ENCODE assay signal across 20 mouse cellular contexts in the genomic region with DNA sequence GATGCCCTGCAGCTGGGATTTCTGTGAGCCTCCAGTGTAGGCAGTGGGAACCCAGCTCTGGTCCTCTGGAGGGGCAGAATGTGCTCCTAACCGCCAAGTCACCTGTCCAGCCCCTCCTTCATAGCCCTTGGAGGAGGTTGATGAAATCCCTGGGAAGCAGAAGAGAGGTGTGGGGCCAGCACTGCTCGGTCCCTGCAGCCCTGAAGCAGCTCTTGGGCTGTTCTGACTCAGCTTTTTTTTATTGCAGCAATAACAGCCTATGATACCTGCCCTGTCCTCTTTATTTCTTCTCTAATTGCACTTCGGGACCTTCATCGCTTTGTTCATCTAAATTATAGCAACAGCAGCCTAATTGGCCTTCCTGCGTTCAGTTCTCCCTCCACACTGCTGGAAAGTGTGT. TPM values are rescaled to one million over a fixed set of nuclear protein-coding genes. Genes with fewer than 3 reads are reported as not detected.
DNase-seq lines count a peak whose midpoint lies in the region; ATAC-seq and TF ChIP-seq lines count a peak whose summit lies in the region.
"Had no signal": no experiment of that assay in that cellular context is flagged by ENCODE, and none has a peak within 500 bp of the region (broad histone marks: within the 10 kb centered on the region; RNA-seq: fewer than 3 reads in every experiment).

No protein-coding gene starts in this region.

- WGBS in hindbrain, embryonic 15.5 days, result 73% methylated on average over 5 of the region's 5 CpGs
- WGBS in hindbrain, embryonic 10.5 days, result 81% methylated on average over 5 of the region's 5 CpGs
- 60% methylated on average over 5 of the region's 5 CpGs for WGBS in hindbrain, postnatal 0 days
- 56% methylated on average over 5 of the region's 5 CpGs for WGBS in limb, embryonic 10.5 days
- whole genome bisulfite sequencing in midbrain, embryonic 16.5 days, result 77% methylated on average over 5 of the region's 5 CpGs

- TF ChIP-seq CTCF in hindbrain, postnatal 0 days (IDR thresholded peaks at IDR 0.05; ENCODE audit: low read depth), result no peak

- no peak overlapping the region for H3K4me2 ChIP-seq in hindbrain, embryonic 15.5 days
- H3K4me2 ChIP-seq in hindbrain, postnatal 0 days (ENCODE audit: low read depth, low read length), result no peak overlapping the region
- H3K4me2 ChIP-seq in midbrain, embryonic 16.5 days (ENCODE audit: low read length), result no peak overlapping the region
- H3K4me2 ChIP-seq: embryonic facial prominence, embryonic 12.5 days; forebrain, embryonic 12.5 days had no signal

- H3K27ac ChIP-seq in hindbrain, embryonic 15.5 days (replicated peaks), result no peak overlapping the region
- no peak overlapping the region for H3K27ac ChIP-seq in hindbrain, embryonic 10.5 days
- H3K27ac ChIP-seq in hindbrain, postnatal 0 days, result no peak overlapping the region
- H3K27ac ChIP-seq in limb, embryonic 10.5 days, result no peak overlapping the region
- H3K27ac ChIP-seq in midbrain, embryonic 16.5 days (ENCODE audit: low read length), result no peak overlapping the region
- H3K27ac ChIP-seq: embryonic facial prominence, embryonic 12.5 days; forebrain, embryonic 12.5 days had no signal

- no peaks in the 10 kb centered on the region for H3K27me3 ChIP-seq in hindbrain, embryonic 15.5 days
- H3K27me3 ChIP-seq in hindbrain, embryonic 10.5 days (ENCODE audit: insufficient read depth, poor library complexity, severe bottlenecking), result no peaks in the 10 kb centered on the region
- no peaks in the 10 kb centered on the region for H3K27me3 ChIP-seq in hindbrain, postnatal 0 days (ENCODE audit: insufficient read depth, low read length)
- no peaks in the 10 kb centered on the region for H3K27me3 ChIP-seq in limb, embryonic 10.5 days (ENCODE audit: low read depth, poor library complexity, severe bottlenecking)
- no peaks in the 10 kb centered on the region for H3K27me3 ChIP-seq in midbrain, embryonic 16.5 days (ENCODE audit: control insufficient read depth, insufficient read depth, low read depth, low read length)
- H3K27me3 ChIP-seq: embryonic facial prominence, embryonic 12.5 days; forebrain, embryonic 12.5 days had no signal

- ATAC-seq in hindbrain, embryonic 15.5 days (ENCODE audit: low FRiP score, low read depth), result 0 out of 2 replicates have a peak, but pooled peaks have one; percentile 44
- no peak for ATAC-seq in hindbrain, postnatal 0 days
- no peak for ATAC-seq in midbrain, embryonic 16.5 days
- ATAC-seq: CD4-positive, CD25-positive, alpha-beta regulatory T cell, adult 4 months; forebrain, embryonic 16.5 days had no signal

- H3K36me3 ChIP-seq in hindbrain, embryonic 15.5 days, result no peaks in the 10 kb centered on the region
- H3K36me3 ChIP-seq in hindbrain, embryonic 10.5 days, result no peaks in the 10 kb centered on the region
- no peaks in the 10 kb centered on the region for H3K36me3 ChIP-seq in hindbrain, postnatal 0 days (ENCODE audit: insufficient read depth, low read length)
- H3K36me3 ChIP-seq in limb, embryonic 10.5 days, result no peaks in the 10 kb centered on the region
- no peaks in the 10 kb centered on the region for H3K36me3 ChIP-seq in midbrain, embryonic 16.5 days (ENCODE audit: control insufficient read depth, insufficient read depth, low read length)
- H3K36me3 ChIP-seq: embryonic facial prominence, embryonic 12.5 days; forebrain, embryonic 12.5 days; G1E had no signal

- 0 out of 2 replicates have a peak, but pooled peaks cover 6% of the 10 kb centered on the region for H3K4me1 ChIP-seq in hindbrain, embryonic 15.5 days (replicated peaks)
- H3K4me1 ChIP-seq in hindbrain, embryonic 10.5 days (replicated peaks), result peaks cover 36% of the 10 kb centered on the region
- H3K4me1 ChIP-seq in hindbrain, postnatal 0 days (ENCODE audit: insufficient read depth, low read length), result 0 out of 2 replicates have a peak, but pooled peaks cover 3% of the 10 kb centered on the region
- peaks cover 8% of the 10 kb centered on the region for H3K4me1 ChIP-seq in limb, embryonic 10.5 days
- no peaks in the 10 kb centered on the region for H3K4me1 ChIP-seq in midbrain, embryonic 16.5 days (ENCODE audit: control insufficient read depth, insufficient read depth, low read length)
- H3K4me1 ChIP-seq: embryonic facial prominence, embryonic 12.5 days had no signal

- H3K9ac ChIP-seq in hindbrain, embryonic 15.5 days, result no peak overlapping the region
- no peak overlapping the region for H3K9ac ChIP-seq in hindbrain, postnatal 0 days (replicated peaks; ENCODE audit: low read length)
- H3K9ac ChIP-seq in midbrain, embryonic 16.5 days (ENCODE audit: low read depth, low read length), result no peak overlapping the region
- H3K9ac ChIP-seq: embryonic facial prominence, embryonic 12.5 days; forebrain, embryonic 12.5 days had no signal

- no peaks in the 10 kb centered on the region for H3K9me3 ChIP-seq in hindbrain, embryonic 15.5 days
- H3K9me3 ChIP-seq in hindbrain, embryonic 10.5 days, result no peaks in the 10 kb centered on the region
- no peaks in the 10 kb centered on the region for H3K9me3 ChIP-seq in hindbrain, postnatal 0 days (ENCODE audit: low read length)
- no peaks in the 10 kb centered on the region for H3K9me3 ChIP-seq in limb, embryonic 10.5 days (replicated peaks)
- H3K9me3 ChIP-seq in midbrain, embryonic 16.5 days (replicated peaks; ENCODE audit: control insufficient read depth, low read length, poor library complexity, severe bottlenecking), result no peaks in the 10 kb centered on the region
- H3K9me3 ChIP-seq: embryonic facial prominence, embryonic 12.5 days; forebrain, embryonic 12.5 days; G1E had no signal

- DNase-seq in heart, adult 11 months, result peak; percentile 43
- no peak for DNase-seq in heart, adult 18-20 months
- DNase-seq in hindbrain, embryonic 10.5 days (ENCODE audit: low spot score), result no peak
- DNase-seq in hindbrain, postnatal 0 days (ENCODE audit: low spot score), result peak; percentile 12
- DNase-seq in limb, embryonic 10.5 days (ENCODE audit: low spot score), result peak; percentile 21
- DNase-seq in ovary, adult 18-20 months (ENCODE audit: low spot score), result no peak
- DNase-seq: adrenal gland, adult 8-10 months; adrenal gland, postnatal 36 days; B cell, adult 2 months; cerebellum, adult 2 months; cerebellum, postnatal 10 days; gastrocnemius, postnatal 10 days; heart, postnatal 10 days had no signal

- no peak overlapping the region for H3K4me3 ChIP-seq in hindbrain, embryonic 15.5 days
- no peak overlapping the region for H3K4me3 ChIP-seq in hindbrain, embryonic 10.5 days
- no peak overlapping the region for H3K4me3 ChIP-seq in hindbrain, postnatal 0 days (ENCODE audit: low read length)
- no peak overlapping the region for H3K4me3 ChIP-seq in limb, embryonic 10.5 days
- H3K4me3 ChIP-seq in midbrain, embryonic 16.5 days (ENCODE audit: low read depth, low read length), result no peak overlapping the region
- H3K4me3 ChIP-seq: embryonic facial prominence, embryonic 12.5 days; forebrain, embryonic 12.5 days had no signal

RNA-seq across cellular contexts. Expression of a gene that starts 15.5 kb away (rescaled TPM):
- 100 to 1,000 TPM; 186 to 215 TPM for total RNA-seq in heart, adult 18-20 months (2021)
- 351 and 363 TPM in 2 replicates for polyA plus RNA-seq in hindbrain, embryonic 15.5 days (2015; fragmentation: Nextera tagmentation; extraction: Ambion mirVana)
- 370 and 465 TPM in 2 replicates for polyA plus RNA-seq in hindbrain, embryonic 10.5 days (2016; fragmentation: Nextera tagmentation; extraction: Ambion mirVana)
- 54.2 and 94.0 TPM in 2 replicates for total RNA-seq in hindbrain, postnatal 0 days (2014; rRNA removed)
- 259 and 290 TPM in 2 replicates for polyA plus RNA-seq in hindbrain, postnatal 0 days (2015; fragmentation: Nextera tagmentation; extraction: Ambion mirVana)
- 540 and 565 TPM in 2 replicates for polyA plus RNA-seq in limb, embryonic 10.5 days (2016; fragmentation: Nextera tagmentation; extraction: Ambion mirVana)
- 352 and 365 TPM in 2 replicates for polyA plus RNA-seq in midbrain, embryonic 16.5 days (2015; fragmentation: Nextera tagmentation; extraction: Ambion mirVana)

RNA-seq across cellular contexts. Expression of a gene that starts 21.2 kb away (rescaled TPM):
- 10 to 100 TPM; 37.1 to 37.9 TPM for total RNA-seq in heart, adult 18-20 months (2021)
- polyA plus RNA-seq in hindbrain, embryonic 15.5 days (2015; fragmentation: Nextera tagmentation; extraction: Ambion mirVana), result 44.8 and 46.2 TPM in 2 replicates
- polyA plus RNA-seq in hindbrain, embryonic 10.5 days (2016; fragmentation: Nextera tagmentation; extraction: Ambion mirVana), result 51.3 and 53.8 TPM in 2 replicates
- total RNA-seq in hindbrain, postnatal 0 days (2014; rRNA removed), result 46.3 and 55.0 TPM in 2 replicates
- 40.6 and 43.6 TPM in 2 replicates for polyA plus RNA-seq in hindbrain, postnatal 0 days (2015; fragmentation: Nextera tagmentation; extraction: Ambion mirVana)
- 49.7 and 51.1 TPM in 2 replicates for polyA plus RNA-seq in limb, embryonic 10.5 days (2016; fragmentation: Nextera tagmentation; extraction: Ambion mirVana)
- polyA plus RNA-seq in midbrain, embryonic 16.5 days (2015; fragmentation: Nextera tagmentation; extraction: Ambion mirVana), result 49.2 and 50.2 TPM in 2 replicates

Comparison
In these comparisons a context has a peak if more than half of its experiments do, and no peak if none do; other contexts are left out.
1. DNase-seq: peak in heart, adult 11 months (single experiment), hindbrain, postnatal 0 days (single experiment) and limb, embryonic 10.5 days (single experiment); none in heart, adult 18-20 months (0 of 2), hindbrain, embryonic 10.5 days (single experiment) and ovary, adult 18-20 months (single experiment).